Mouse (Mus musculus) olfactory bulb, adult 2 months (tissue): ENCODE data around the gene Smim4.

Experiments
- CTCF ChIP-seq: fragments of 200-500 bp; IDR thresholded peaks from 2 replicates; pipeline ENCODE4 v1.5.1; 2012; ENCODE audit warnings: low read depth, mild to moderate bottlenecking, low read length, moderate library complexity; ENCODE audit not compliant: insufficient read depth
- POLR2A ChIP-seq: fragments of 200-500 bp; IDR thresholded peaks from 2 replicates; pipeline ENCODE4 v1.6.1; 2012; ENCODE audit warnings: mild to moderate bottlenecking, low read depth, low read length, moderate library complexity; ENCODE audit not compliant: insufficient read depth

GRCm38 (mm10) chr14:31087433-31087832 is 41.3 kb downstream of the Smim4 start:
- TF ChIP-seq POLR2A = no peak
- TF ChIP-seq CTCF = no peak
